Mouse (Mus musculus) regulatory T cell (primary cell): Measurements from ENCODE around the gene Otud3.
"Not testable (repeated sequence)": the region's sequence is repeated elsewhere in the genome, so short reads cannot be mapped to it uniquely, and the experiment has no call there.

Experiments used
- in situ Hi-C: fragments of 300-600 bp; cut with MboI, MseI; formaldehyde crosslinking; loops from one replicate; pipeline ENCODE4 v1.15.1; 2025; ENCODE audit warnings: high pct_unique_total_duplicates

Otud3 gene

DNA sequence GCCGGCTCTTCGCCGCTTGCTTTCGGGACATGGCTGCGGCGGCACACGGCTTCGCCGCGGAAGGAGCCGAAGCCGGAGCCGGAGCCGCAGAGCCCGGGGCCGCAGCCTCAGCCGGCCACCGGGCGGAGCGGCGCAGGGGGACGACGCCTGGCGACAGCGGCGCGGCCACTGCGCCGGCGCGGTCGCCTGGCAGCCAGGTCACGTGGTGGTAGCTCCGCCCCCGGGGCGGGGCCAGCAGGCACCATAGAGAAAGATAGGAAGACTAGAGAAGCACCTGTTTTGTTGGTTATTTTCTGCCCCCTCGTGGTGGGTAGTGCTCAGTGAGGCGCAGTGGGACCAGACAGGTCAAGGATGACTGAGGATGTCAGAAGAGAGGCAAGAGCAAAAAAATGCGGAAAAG lies at the start of gene Otud3:
TSS of gene Otud3 (minus strand) at position 149 of the 400 bp plus-strand sequence.
- in situ Hi-C loops: no loop called here

DNA sequence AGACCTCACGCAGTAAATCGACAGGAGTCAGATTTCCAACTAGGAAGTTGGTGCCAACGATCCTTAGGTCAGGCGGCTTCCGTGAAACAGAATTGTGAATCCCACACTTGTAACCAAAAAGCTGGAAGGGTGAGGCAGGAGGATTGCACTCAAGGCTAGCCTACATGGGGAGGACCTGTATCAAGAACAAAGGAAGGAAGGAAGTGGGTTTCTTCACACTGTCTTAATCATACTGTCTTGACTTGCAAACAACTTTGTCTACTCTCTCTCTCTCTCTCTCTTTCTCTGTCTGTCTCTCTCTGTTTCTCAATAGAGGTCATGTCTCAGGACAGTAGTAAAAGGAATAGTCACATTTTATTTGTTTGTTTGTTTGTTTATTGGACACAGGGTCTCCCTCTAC lies 49.0 kb upstream of the Otud3 start:
- in situ Hi-C loops: no loop called here

DNA sequence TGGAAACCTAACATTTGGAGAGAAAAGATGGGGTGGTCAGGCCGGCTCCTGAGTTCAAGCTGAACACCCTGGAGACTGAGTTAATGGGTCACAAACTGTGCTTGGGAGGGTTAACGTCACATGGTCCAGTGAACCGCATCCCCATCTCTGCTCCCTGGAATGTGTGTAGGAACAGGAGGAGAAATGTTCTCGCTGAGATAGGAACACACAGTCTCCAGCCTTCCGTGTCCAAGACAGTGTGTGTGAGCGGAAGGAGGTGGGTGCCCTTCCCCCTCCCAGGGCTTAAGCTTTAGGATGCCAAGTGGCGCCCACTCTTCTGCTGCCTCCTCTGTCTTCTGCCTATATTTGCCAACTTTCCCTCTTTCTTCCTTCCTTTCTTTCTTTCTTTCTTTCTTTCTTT lies 46.2 kb upstream of the Otud3 start:
- in situ Hi-C loops: no loop called here

GRCm38 (mm10) chr4:138959120-138959519 lies 45.4 kb upstream of the Otud3 start:
- in situ Hi-C loops: no loop called here

DNA sequence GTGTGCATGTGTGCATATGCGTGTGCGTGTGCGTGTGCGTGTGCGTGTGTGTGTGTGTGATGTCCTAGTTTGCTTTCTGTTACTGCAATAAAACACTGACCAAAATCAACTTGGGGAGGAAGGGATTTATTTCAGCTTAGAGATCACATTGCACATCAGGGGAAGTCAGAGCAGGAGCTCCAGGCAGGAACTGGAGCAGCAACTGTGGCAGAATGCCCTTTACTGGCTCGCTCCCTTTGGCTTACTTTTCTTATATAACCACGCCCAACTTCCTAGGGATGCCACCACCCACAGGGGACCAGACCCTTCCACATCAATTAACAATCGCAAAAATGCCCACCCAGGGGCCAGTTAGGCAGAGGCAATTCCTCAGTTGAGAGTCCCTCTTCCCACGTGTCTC lies 44.9 kb upstream of the Otud3 start:
- in situ Hi-C loops: no loop called here

DNA sequence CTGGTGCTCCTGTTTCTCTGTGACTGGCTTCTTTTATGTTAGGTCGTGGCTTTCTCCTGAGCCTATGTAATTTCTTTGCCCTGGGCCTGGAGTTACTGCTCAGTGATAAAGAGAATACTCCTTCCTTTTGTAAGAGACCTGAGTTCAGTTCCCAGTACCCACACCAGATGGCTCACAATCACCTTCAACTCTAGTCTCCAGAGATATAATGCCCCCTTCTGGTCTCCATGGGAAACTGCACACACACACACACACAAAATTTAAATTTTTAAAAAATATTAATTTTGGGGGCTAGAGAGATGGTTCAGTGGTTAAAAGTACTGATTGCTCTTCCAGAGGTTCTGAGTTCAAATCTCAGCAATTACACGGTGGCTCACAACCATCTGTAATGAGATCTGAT lies 34.5 kb upstream of the Otud3 start:
- in situ Hi-C loops: no loop called here

- in situ Hi-C loops: no loop called here
Observed at GRCm38 (mm10) chr4:138943730-138944129, 30.0 kb upstream of the Otud3 start.

GRCm38 (mm10) chr4:138941966-138942365 lies 28.2 kb upstream of the Otud3 start:
- in situ Hi-C loops: no loop called here

- in situ Hi-C loops: no loop called here
Observed at GRCm38 (mm10) chr4:138941401-138941800, 27.7 kb upstream of the Otud3 start.

- in situ Hi-C loops: no loop called here
Observed at GRCm38 (mm10) chr4:138939481-138939880, 25.7 kb upstream of the Otud3 start.

GRCm38 (mm10) chr4:138938495-138939269 lies 24.9 kb upstream of the Otud3 start:
- in situ Hi-C loops: no loop called here

- in situ Hi-C loops: no loop called here
Observed at GRCm38 (mm10) chr4:138934456-138935145, 20.9 kb upstream of the Otud3 start.

GRCm38 (mm10) chr4:138933862-138934261 lies 20.1 kb upstream of the Otud3 start:
- in situ Hi-C loops: no loop called here

GRCm38 (mm10) chr4:138925561-138925960 lies 11.8 kb upstream of the Otud3 start:
- in situ Hi-C loops: loop anchor here (5.0 kb wide), 1 partner anchor 52 kb away; no protein-coding TSS in a partner anchor

- in situ Hi-C loops: no loop called here
Observed at GRCm38 (mm10) chr4:138922131-138922459, 8.3 kb upstream of the Otud3 start.

- in situ Hi-C loops: no loop called here
Observed at GRCm38 (mm10) chr4:138921254-138922130, 7.7 kb upstream of the Otud3 start.

DNA sequence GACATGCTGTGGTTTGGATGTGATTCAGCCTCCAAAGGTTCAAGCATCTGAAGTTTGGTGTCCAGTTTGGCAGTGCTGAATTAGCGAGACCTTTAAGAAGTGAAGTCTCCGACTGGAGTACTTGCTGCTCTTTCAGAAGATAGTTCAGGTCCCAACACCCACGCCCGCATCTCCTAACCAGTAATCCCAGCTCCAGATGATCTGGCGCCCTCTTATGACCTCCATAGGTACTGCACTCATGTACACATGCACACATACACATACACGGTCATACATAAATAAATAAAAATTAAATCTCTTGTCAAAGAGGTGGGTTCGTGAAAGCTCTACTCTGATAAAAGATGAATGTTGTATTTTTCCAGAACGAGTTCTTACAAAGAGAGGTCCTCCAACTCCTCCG lies 3.5 kb upstream of the Otud3 start:
- in situ Hi-C loops: no loop called here

- in situ Hi-C loops: no loop called here
Observed at GRCm38 (mm10) chr4:138913141-138913787, 481 bp downstream of the Otud3 start.

DNA sequence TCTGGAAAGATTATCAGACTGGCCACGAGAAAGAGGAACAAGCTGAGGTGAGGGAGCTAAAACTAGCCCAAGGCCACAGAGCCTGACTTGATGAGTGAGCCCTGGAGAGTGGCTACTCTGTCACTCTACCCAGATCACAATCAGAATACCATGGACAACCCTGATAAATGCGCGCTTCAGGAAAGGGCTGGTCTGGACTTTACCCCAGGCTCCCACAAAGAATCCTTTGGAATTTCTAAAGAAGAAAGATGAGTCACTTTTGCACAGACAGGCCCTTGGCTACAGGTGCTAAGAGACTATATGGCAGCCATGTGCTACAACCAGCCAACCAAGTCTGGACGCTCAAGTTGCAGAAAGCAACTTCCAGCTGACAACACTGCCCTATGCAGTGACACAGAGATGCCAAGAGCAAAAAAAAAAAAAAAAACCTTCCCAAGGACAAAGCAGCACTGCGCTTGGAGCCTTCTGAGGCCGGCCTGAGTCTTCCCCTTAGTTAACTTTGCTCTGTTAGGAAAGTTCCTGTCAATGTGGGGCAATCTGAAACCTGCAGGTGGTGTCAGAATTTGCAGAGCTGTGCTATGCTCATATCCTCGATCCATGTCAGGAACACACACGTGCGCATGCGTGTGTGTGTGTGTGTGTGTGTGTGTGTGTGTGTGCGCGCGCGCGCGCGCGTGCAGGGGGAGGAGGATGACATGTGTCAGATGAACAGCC lies 8.0 kb downstream of the Otud3 start:
- in situ Hi-C loops: no loop called here

DNA sequence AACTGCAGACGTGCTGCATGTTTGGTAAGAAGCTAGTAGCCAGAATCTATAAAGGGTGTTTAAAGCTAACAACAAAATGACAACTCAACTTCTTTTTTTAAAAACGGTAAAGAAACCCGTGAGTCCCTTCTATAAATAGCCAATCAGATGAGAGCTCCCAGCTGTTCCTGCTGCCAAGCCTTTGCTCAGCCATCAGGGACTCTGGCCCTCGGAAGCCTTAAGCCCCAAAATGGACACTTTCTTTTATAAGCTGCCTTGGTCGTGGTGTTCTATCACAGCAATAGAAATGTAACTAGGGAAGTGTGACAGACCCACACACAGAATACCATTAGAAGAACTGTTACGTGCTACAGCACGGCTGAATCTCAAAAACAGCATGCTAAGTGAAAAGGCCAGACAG lies 14.4 kb downstream of the Otud3 start:
- in situ Hi-C loops: no loop called here

GRCm38 (mm10) chr4:138893789-138894188 lies 20.0 kb downstream of the Otud3 start:
- in situ Hi-C loops: not testable (repeated sequence)
